In genomic region chr6:149413256-149413655, GRCm38 (mm10) we compare ENCODE assay signal across 22 mouse cellular contexts. TPM values are rescaled to one million over a fixed set of nuclear protein-coding genes. Genes with fewer than 3 reads are reported as not detected.
DNase-seq lines count a peak whose midpoint lies in the region; ATAC-seq lines count a peak whose summit lies in the region.
"Had no signal": no experiment of that assay in that cellular context is flagged by ENCODE, and none has a peak within 500 bp of the region (broad histone marks: within the 10 kb centered on the region; RNA-seq: fewer than 3 reads in every experiment).

No protein-coding gene starts in this region.

- H3K9ac ChIP-seq in heart, embryonic 11.5 days (ENCODE audit: low read depth, low read length) = no peak overlapping the region
- H3K9ac ChIP-seq in midbrain, embryonic 11.5 days (ENCODE audit: low read length) = no peak overlapping the region
- H3K9ac ChIP-seq: embryonic facial prominence, embryonic 13.5 days; forebrain, embryonic 15.5 days; hindbrain, embryonic 12.5 days had no signal

- no peaks in the 10 kb centered on the region for H3K27me3 ChIP-seq in heart, embryonic 11.5 days (ENCODE audit: control insufficient read depth, insufficient read depth, low read length)
- H3K27me3 ChIP-seq in midbrain, embryonic 11.5 days (ENCODE audit: control insufficient read depth, insufficient read depth, low read length) = no peaks in the 10 kb centered on the region
- H3K27me3 ChIP-seq: forebrain, embryonic 15.5 days; hindbrain, embryonic 12.5 days had no signal

- H3K4me2 ChIP-seq in heart, embryonic 11.5 days = no peak overlapping the region
- H3K4me2 ChIP-seq in midbrain, embryonic 11.5 days = no peak overlapping the region
- H3K4me2 ChIP-seq: embryonic facial prominence, embryonic 13.5 days; forebrain, embryonic 15.5 days; hindbrain, embryonic 12.5 days had no signal

- H3K36me3 ChIP-seq in heart, embryonic 11.5 days (ENCODE audit: control insufficient read depth, insufficient read depth, low read length) = no peaks in the 10 kb centered on the region
- no peaks in the 10 kb centered on the region for H3K36me3 ChIP-seq in midbrain, embryonic 11.5 days (ENCODE audit: control insufficient read depth, insufficient read depth, low read length)
- H3K36me3 ChIP-seq: embryonic facial prominence, embryonic 13.5 days; forebrain, embryonic 15.5 days; heart, embryonic 10.5 days; hindbrain, embryonic 12.5 days had no signal

- no peak overlapping the region for H3K4me3 ChIP-seq in heart, embryonic 11.5 days (ENCODE audit: low read depth, low read length)
- H3K4me3 ChIP-seq in midbrain, embryonic 11.5 days (ENCODE audit: low read depth, low read length) = no peak overlapping the region
- H3K4me3 ChIP-seq: embryonic facial prominence, embryonic 13.5 days; forebrain, embryonic 15.5 days; heart, embryonic 10.5 days; hindbrain, embryonic 12.5 days had no signal

- peaks cover 6% of the 10 kb centered on the region; the same call in 1 of the 2 replicates for H3K4me1 ChIP-seq in heart, embryonic 11.5 days (ENCODE audit: control insufficient read depth, insufficient read depth, low read length)
- H3K4me1 ChIP-seq in midbrain, embryonic 11.5 days (ENCODE audit: control insufficient read depth, insufficient read depth, low read length) = peaks cover 4% of the 10 kb centered on the region; the same call in 1 of the 2 replicates

- DNase-seq in heart, adult 11 months = peak; percentile 70
- peak; percentile 87 for DNase-seq in Muller cell, postnatal 12 days (ENCODE audit: inconsistent ontology term)
- DNase-seq in cerebellum, adult 8-10 months = peak; percentile 58
- DNase-seq in fibroblast of lung, adult 2 months (ENCODE audit: low read depth) = peak; percentile 35
- DNase-seq in frontal cortex, postnatal 10 days (ENCODE audit: low spot score in 2 of 2) = no peak
- no peak for DNase-seq in midbrain, embryonic 11.5 days (ENCODE audit: low spot score, missing footprints)
- no peak for DNase-seq in urinary bladder, postnatal 4 days (ENCODE audit: low spot score in 2 of 2)
- DNase-seq: heart, postnatal 14 days; kidney, adult 2 months; kidney, postnatal 10 days; liver; lung, postnatal 14 days; retina, postnatal 1 day; right cerebral cortex, postnatal 4 days; thymus, postnatal 14 days had no signal

- no peak overlapping the region for H3K27ac ChIP-seq in heart, embryonic 11.5 days (ENCODE audit: low read depth, low read length)
- H3K27ac ChIP-seq in midbrain, embryonic 11.5 days (ENCODE audit: low read depth, low read length) = no peak overlapping the region
- H3K27ac ChIP-seq: embryonic facial prominence, embryonic 13.5 days; forebrain, embryonic 15.5 days; heart, embryonic 10.5 days; hindbrain, embryonic 12.5 days had no signal

- no peak for ATAC-seq in heart, embryonic 11.5 days (replicated peaks; ENCODE audit: insufficient number of reproducible peaks, low FRiP score, low TSS enrichment)
- ATAC-seq in midbrain, embryonic 11.5 days (ENCODE audit: low FRiP score) = no peak
- ATAC-seq: CD4-positive, CD25-positive, alpha-beta regulatory T cell, adult 4 months; forebrain, embryonic 15.5 days; midbrain, embryonic 16.5 days had no signal

- no peaks in the 10 kb centered on the region for H3K9me3 ChIP-seq in heart, embryonic 11.5 days (replicated peaks; ENCODE audit: control insufficient read depth, low read length)
- H3K9me3 ChIP-seq in midbrain, embryonic 11.5 days (ENCODE audit: control insufficient read depth, low read length) = no peaks in the 10 kb centered on the region
- H3K9me3 ChIP-seq: embryonic facial prominence, embryonic 13.5 days; forebrain, embryonic 15.5 days; heart, embryonic 10.5 days; hindbrain, embryonic 12.5 days had no signal

RNA-seq across cellular contexts. Expression of gene Bicd1, which starts 4.6 kb away (rescaled TPM):
- polyA plus RNA-seq in heart, embryonic 11.5 days (2014; fragmentation: Nextera tagmentation; extraction: Ambion mirVana) = 6.7 and 7.7 TPM in 2 replicates
- polyA plus RNA-seq in midbrain, embryonic 11.5 days (2014; fragmentation: Nextera tagmentation; extraction: Ambion mirVana) = 15.5 and 16.5 TPM in 2 replicates

Comparison
In these comparisons a context has a peak if more than half of its experiments do, and no peak if none do; other contexts are left out.
1. DNase-seq: peak in heart, adult 11 months (single experiment), Muller cell, postnatal 12 days (single experiment), cerebellum, adult 8-10 months (single experiment) and fibroblast of lung, adult 2 months (single experiment); none in frontal cortex, postnatal 10 days (0 of 2), midbrain, embryonic 11.5 days (single experiment) and urinary bladder, postnatal 4 days (0 of 2).